Mouse (Mus musculus): ENCODE data around the gene Retsat. TPM values are rescaled to one million over a fixed set of nuclear protein-coding genes. Genes with fewer than 3 reads are reported as not detected.
A peak's percentile ranks its signal among the peaks of the same experiment; 100 is the strongest.

Gene Retsat
- 3.4 and 13.0 TPM in 2 replicates for total RNA-seq (2015; ENCODE audit: low replicate concordance)
- 1.4 and 1.5 TPM in 2 replicates for total RNA-seq (2017; ENCODE audit: low replicate concordance)

DNA sequence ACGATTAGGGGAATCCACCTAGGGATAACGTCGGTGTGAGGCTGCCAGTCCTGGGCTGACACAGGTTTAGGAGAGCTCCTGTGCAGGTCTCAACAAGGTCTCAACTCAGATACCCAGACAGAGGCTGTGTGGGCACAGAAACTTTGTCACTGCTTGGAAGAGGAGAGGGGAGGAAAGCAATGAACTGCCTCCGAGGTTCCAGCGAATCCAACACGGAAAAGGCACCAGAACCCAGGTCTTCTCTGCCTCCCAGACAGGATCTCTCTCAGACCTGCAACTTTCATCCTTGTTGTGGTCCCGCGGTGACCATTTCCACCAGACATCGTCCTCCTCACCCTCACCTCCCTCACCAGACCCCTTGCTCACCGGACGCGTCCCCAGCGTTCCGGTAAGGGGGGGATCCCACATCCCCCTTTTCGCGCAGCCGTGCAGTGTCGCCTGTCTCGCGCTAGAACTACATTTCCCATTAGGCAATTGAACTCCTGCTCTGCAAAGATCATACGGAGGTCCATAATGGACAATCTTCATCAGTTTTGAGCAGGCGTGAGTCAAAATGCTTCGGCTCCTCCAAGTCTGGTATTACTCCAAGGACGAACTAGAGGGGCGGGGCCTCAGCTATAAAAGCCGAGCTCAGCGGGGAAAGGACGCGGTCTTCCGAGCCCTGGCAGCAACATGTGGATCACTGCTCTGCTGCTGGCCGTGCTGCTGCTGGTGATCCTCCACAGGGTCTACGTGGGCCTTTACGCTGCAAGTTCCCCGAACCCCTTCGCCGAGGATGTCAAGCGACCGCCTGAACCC is at the start of gene Retsat, which contains the start of gene Elmod3:
Gene Retsat, plus strand, starts transcription at position 520 of the 798 bp plus-strand sequence.
Gene Elmod3, minus strand, starts transcription at position 458 of the 798 bp plus-strand sequence.
- peak; percentile 81 for ATAC-seq (replicated peaks; ENCODE audit: low FRiP score, poor library complexity, severe bottlenecking)

DNA sequence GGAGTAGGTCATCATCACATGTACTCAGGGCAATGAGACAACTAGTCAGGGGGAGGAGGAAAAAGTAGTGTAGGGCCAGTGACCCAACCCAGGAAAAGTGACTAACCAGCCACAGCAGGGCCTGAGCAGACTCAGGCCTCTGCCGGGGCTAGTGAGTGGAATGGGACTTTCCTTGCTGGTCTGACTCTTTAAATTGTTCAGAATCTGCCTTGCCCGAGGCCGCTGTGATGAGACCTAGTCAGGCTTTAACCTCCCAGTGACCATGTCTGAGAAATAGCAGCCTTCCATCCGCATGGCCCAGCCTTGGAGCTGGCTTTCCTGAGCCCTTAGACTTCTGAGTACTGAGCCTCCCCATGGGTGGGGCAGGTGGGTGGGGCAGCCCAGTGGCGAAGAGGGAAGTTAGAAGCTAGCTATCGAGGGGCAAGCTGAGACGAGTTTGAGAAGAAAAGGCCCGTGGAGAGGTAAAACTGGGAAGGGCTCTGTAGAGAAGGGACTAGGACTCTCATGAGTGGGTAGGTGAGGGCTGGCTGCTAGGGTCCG is 49.2 kb upstream of the Retsat start:
- ATAC-seq (replicated peaks; ENCODE audit: low FRiP score, poor library complexity, severe bottlenecking): peak; percentile 76

DNA sequence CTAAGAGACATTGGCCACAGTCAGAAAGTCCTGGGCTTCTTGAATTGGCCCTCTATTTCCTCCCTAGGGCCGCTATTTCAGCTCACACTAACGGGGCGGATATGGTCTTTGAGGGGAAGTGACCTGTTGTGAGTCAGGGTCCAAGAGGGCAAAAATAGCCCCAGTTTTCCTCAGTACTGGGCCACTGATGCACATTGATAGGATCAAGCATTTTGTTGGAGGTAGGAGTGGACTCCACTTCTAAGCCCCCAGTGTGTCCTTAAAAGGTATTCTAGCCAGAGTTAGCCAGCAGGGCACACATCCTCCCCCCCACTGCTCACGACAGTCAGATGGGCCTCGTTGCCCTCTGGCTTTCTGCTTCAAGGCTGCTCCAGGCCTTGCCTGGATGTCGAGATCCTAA is 48.2 kb upstream of the Retsat start:
- ATAC-seq (replicated peaks; ENCODE audit: low FRiP score, poor library complexity, severe bottlenecking): no peak

DNA sequence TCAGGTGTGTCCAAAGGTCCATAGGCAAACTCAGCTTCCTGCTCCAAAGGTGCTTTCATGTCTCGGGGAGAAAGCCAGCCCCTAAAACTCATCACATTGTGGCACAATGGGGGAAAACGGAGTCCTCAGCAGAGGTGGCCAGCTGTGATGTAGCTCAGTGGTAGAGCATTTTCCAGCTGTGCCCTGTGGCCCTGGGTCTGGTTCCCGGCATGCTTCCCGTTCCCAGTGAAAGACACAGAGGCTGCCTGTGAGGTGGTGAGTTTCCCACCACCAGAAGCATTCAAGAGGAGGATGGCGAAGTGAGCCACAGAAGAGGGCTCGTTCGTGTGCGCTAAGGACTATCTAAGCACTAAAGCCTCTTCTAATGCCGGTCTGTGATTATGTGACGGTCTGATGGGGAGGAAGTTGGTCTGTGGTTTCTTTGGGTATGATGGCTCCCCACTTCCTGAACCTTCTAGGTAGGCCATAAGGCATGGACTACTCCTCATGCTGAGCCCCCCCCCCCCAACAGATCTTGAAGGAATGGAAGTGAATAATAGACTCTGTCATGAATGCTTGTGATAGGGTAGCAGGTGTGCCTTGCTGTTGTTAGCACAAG is 47.7 kb upstream of the Retsat start:
- ATAC-seq (replicated peaks; ENCODE audit: low FRiP score, poor library complexity, severe bottlenecking): no peak

DNA sequence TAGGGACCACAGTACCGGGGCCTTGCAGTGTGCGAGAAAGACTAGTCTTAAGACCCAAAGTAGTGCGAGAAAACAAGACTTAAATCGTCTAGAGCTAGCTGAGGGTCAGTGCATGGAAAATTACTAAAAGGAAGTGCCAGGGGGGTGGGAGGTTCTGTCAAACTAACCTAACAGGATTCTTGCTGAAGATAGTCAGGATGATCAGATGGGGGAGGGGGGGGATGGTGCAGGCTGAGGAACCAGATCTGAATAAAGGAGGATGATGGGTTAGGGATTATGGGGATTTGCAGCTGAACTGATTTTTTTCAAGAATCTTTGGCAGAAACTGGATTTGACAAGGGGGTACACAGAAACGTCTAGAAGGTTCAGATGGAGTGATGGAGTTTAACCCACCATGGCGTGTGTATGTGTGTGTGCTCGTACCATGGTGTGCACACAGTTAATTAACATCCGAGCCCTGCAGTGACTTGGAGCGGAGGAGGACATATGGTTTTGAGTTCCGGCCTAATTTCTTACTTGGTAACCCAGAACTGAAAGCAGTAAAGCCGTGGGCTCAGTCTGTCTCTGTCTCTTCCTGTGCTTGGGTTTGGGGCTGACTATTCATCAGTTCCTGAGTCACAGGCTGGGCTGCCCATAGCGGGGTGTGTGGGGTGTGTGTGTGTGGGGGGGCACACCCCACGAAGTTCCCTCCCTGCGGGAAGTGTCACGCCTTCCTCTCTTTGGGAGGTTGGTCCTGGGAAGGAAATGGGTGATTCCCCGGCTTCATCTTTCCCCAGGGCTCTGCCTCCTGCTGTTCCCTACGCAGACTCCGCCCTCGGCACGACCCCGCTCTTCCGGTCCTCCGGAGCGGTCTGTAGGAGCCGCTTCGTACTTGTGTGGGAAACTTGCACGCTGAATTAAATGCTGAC is 45.9 kb upstream of the Retsat start:
- ATAC-seq (replicated peaks; ENCODE audit: low FRiP score, poor library complexity, severe bottlenecking): peak; percentile 47; the same call in 1 of the 2 replicates

GRCm38 (mm10) chr6:72553079-72553412 is 45.2 kb upstream of the Retsat start:
- no peak for ATAC-seq (replicated peaks; ENCODE audit: low FRiP score, poor library complexity, severe bottlenecking)

DNA sequence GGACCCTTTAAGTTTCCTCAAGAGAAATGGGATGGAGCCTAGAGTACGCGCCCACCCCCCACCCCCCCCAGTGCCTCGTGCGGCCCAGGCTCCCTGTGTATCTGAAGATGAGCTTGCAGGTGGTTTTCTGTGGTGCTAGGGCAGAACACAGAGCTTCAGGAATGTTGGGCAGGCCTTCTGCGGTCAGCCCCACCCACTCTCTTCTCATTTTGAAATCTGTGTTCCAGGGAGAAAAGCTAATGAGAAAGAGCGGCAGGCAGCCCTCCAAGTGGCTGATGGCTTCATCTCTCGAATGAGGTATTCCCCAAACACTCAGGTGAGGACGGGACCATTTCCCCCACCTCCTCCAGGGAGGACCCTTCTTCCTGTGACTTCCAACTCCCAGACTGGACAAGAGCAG is 37.5 kb upstream of the Retsat start:
- no peak for ATAC-seq (replicated peaks; ENCODE audit: low FRiP score, poor library complexity, severe bottlenecking)

DNA sequence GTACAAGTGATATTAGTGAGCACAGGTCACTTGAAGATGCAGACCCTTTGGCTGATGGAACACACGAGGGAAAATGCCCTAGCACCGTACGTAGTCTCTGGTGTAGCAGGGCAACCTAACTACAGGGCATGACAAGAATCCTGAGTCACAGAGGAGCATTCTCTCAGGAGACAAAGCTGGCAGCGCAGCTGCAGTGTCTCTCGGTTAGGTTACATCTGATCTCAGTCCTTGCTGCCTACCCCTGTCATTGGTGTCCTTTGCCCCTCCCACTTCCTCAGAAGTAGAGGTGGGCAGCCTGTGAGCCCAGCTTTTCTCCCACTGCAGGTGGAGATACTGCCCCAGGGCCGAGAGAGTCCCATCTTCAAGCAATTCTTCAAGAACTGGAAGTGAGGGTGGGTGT is 35.8 kb upstream of the Retsat start:
- no peak for ATAC-seq (replicated peaks; ENCODE audit: low FRiP score, poor library complexity, severe bottlenecking)

GRCm38 (mm10) chr6:72562894-72563293 is 35.4 kb upstream of the Retsat start:
- no peak for ATAC-seq (replicated peaks; ENCODE audit: low FRiP score, poor library complexity, severe bottlenecking)

- no peak for ATAC-seq (replicated peaks; ENCODE audit: low FRiP score, poor library complexity, severe bottlenecking)
These were observed 32.8 kb upstream of the Retsat start for GRCm38 (mm10) chr6:72565506-72565905.

GRCm38 (mm10) chr6:72566044-72566443 is 32.2 kb upstream of the Retsat start:
- ATAC-seq (replicated peaks; ENCODE audit: low FRiP score, poor library complexity, severe bottlenecking): peak; percentile 77; the same call in 1 of the 2 replicates

- ATAC-seq (replicated peaks; ENCODE audit: low FRiP score, poor library complexity, severe bottlenecking): no peak
These were observed 30.8 kb upstream of the Retsat start for GRCm38 (mm10) chr6:72567508-72567907.

DNA sequence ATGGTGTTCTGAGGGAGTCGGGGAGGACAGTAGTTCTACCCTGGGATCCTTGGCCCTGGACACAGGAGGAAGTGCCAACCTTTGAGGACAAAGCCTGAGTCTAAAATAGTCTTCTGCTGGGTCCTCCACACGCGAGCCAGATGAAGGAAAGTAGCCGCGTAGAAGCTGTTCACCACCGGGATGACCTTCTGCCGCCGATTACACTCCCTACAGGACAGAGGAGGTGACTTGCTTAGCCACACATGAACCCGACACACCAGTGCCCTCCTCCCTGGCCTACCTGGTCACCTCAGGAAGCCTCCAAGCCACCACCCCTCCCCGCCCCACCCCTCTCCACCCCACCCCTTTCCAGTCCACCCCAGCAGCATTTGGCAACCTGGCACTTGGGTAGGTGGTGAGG is 29.5 kb upstream of the Retsat start:
- ATAC-seq (replicated peaks; ENCODE audit: low FRiP score, poor library complexity, severe bottlenecking): no peak

GRCm38 (mm10) chr6:72570644-72571397 is 27.5 kb upstream of the Retsat start:
- no peak for ATAC-seq (replicated peaks; ENCODE audit: low FRiP score, poor library complexity, severe bottlenecking)

DNA sequence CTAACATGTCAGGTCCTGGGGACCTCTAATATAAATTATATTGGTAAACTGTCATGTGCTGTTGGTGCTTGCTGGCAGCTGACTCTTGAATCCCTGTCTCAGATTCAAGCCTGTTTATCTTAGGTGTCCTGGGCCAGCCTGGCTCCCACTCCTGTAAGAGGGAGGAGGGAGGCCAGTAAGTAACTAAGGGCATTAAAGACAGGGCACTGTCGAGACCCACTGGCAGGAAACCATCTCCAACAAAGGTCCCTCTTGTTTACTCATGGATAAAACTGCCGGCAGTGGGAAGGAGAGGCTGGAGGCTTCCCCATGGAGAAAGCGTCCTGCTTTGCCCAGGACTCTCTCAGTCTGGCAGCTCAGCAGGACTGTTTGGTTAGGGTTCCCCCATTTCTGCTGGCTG is 26.4 kb upstream of the Retsat start:
- ATAC-seq (replicated peaks; ENCODE audit: low FRiP score, poor library complexity, severe bottlenecking): no peak

DNA sequence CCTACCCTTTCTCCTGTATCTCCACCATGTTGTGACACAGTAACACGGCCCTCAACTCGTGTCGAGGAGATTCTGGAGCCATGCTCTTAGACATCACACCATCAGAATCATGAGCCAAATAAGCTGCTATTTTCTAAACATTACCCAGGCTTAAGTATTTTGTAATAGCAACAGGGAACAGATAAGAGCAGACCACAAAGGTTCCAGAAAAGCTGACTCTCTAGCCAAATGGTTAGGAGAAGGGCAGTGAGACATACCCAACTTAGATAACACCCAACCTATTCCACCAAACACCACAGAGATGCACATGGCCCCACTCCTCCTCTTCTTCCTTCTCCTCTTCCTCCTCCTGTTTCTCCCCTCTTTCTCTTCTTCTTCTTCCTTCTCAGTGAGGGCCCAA is 22.2 kb upstream of the Retsat start:
- no peak for ATAC-seq (replicated peaks; ENCODE audit: low FRiP score, poor library complexity, severe bottlenecking)

GRCm38 (mm10) chr6:72581625-72582382 is 16.5 kb upstream of the Retsat start:
- no peak for ATAC-seq (replicated peaks; ENCODE audit: low FRiP score, poor library complexity, severe bottlenecking)

GRCm38 (mm10) chr6:72583211-72583839 is 14.9 kb upstream of the Retsat start:
- ATAC-seq (replicated peaks; ENCODE audit: low FRiP score, poor library complexity, severe bottlenecking): no peak
